Mouse (Mus musculus) gastrocnemius, adult 2 months (tissue): ENCODE results near the gene Ntpcr. TPM values are rescaled to one million over a fixed set of nuclear protein-coding genes. Genes with fewer than 3 reads are reported as not detected.

Experiments
- DNase-seq: peaks from one replicate; pipeline ENCODE4 v3.0.0; 2022
- H3K27ac ChIP-seq: fragments of 200-600 bp; 2 replicates; pipeline ENCODE4 v1.8.1; 2022; ENCODE audit warnings: mild to moderate bottlenecking
- H3K4me3 ChIP-seq: fragments of 200-600 bp; 2 replicates; pipeline ENCODE4 v1.8.1; 2022; ENCODE audit warnings: mild to moderate bottlenecking, moderate library complexity
- CTCF ChIP-seq: fragments of 200-600 bp; IDR thresholded peaks from 2 replicates; pipeline ENCODE4 v1.8.1; 2022; ENCODE audit warnings: antibody characterized with exemption, mild to moderate bottlenecking, moderate library complexity
- intact Hi-C: fragments of 180-260 bp; cut with DNase I; formaldehyde crosslinking; loops from one replicate; pipeline ENCODE4 v1.15.1; 2025
- total RNA-seq, 2 experiments: library from RNA; stranded (reverse); gene quantifications; 2 replicates each; pipeline ENCODE4 v1.2.3; 2021

Ntpcr gene
- total RNA-seq, 2 experiments from 2014 or later: 10.5 to 11.2 TPM

DNA sequence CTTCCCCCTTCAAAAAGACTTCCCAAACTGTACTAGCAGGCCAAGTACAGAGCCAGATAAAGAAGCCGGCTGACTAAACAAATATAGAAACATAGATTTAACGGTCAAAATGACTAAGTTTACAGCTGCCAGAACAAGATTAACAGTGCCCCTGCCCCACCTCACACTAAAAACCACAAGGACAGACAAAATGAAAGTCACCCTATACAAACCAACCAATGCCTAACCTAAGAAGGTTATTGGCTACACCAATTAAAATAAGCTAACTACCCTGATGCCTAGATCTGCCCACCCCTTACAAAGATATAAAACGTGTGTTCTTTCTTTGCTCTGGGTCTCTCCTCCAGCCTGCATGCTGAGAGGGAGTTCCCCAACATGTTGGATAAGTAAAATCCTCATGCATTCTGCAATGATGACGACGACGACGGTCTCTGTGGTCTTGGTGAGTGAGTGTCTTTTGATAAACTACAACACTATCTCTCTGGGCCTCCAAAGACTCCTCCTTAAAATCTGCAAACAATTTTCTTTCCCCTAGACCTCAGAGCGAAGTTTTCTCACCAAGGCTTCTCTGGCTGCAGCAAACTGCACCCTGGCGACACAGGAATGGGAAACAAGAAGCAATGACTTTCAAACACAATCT, 63.2 kb downstream of the Ntpcr start:
- intact Hi-C loops: no loop called here
- TF ChIP-seq CTCF: no peak
- H3K27ac ChIP-seq: no peak overlapping the region
- H3K4me3 ChIP-seq: no peak overlapping the region
- DNase-seq: no peak

DNA sequence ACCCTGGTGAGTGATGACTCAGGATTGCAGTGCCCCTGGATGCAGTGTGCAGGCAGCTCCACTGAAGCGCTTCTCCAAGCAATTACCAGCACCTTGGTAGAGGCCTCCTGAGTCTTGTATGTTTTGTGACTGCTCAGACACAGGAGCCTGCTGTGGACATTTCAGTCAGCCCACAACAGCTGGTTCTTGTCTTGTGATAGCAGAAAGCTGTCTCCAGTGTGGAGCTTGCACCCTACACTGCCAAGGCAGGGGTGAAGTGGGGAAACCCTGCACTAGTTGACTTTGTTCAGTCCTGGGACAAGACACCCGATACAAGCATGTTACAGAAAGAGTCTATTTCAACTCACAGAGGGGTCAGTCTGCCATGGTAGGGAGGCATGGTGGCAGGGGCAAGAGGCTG, 65.6 kb downstream of the Ntpcr start:
- intact Hi-C loops: no loop called here
- Histone ChIP-seq H3K27ac (no peak overlapping the region), H3K4me3 (no peak overlapping the region)
- TF ChIP-seq CTCF: no peak
- no peak for DNase-seq

DNA sequence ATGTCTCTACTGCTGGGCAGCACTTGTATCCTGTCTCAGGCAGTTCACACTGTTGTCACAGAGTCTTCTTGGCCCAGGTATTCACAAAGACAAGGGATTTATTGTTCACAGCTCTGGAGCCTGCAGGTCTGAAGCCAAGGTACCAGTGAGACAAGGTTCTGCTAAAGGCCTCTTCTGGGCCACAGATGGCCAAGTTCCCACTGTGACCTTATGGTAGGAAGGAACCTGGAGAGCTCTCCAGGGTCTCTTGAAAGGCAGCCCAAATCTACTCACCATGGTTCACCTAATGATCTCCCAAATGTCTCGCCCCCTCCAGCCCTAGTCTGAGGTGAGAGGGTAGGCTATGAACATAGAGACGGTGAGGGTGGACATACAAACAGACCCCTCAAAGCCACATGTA, 67.2 kb downstream of the Ntpcr start:
- no peak for DNase-seq
- no peak overlapping the region for H3K4me3 ChIP-seq
- no peak overlapping the region for H3K27ac ChIP-seq
- no peak for TF ChIP-seq CTCF
- intact Hi-C loops: no loop called here

Other genes with a start within 250 kb of the Ntpcr start
- gene Sipa1l2, start 160.2 kb upstream of the Ntpcr start, total RNA-seq: 10 to 100 TPM in 1 of 2 experiments, 1 to 10 TPM in 1; 4.5 to 10.8 TPM
- 1 to 10 TPM; 2.1 to 3.0 TPM for gene Map10, start 60.1 kb upstream of the Ntpcr start, total RNA-seq
- under 1 TPM; 0.20 to 0.39 TPM for gene Pcnx2, start 168.4 kb downstream of the Ntpcr start, total RNA-seq
- under 1 TPM in 1 of 2 experiments, not detected in 1; 0.05 TPM for gene Map3k21, start 180.5 kb downstream of the Ntpcr start, total RNA-seq